Mouse (Mus musculus) urinary bladder, adult 18-20 months (tissue): ENCODE data around the gene Olfr59.

Source experiments
- DNase-seq, 2 experiments: peaks; one replicate each; pipeline ENCODE4 v3.0.0; 2022; ENCODE audit warnings: low spot score in 2 of 2, mixed read lengths in 2 of 2

The Olfr59 gene

DNA sequence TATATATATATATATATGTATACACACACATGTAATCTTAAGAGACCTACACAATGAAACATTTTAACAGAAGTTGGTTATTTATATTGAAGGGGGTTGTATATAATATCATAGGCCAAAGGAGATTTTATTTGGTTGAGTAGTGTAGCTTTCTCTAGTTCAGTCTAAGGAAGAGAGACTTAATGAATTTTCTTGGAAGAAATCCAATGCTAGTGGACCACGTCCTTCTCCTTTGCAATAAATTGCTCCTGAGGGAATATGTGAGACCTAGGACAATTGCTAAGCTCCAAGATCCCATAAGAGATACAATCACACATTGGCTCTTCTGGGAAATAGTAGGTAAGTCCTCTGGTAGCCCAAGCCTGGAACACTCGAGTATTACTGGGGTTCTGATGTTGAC, at the start of gene Olfr59:
TSS of gene Olfr59 (plus strand) at position 301 of the 400 bp plus-strand sequence.
- DNase-seq, result no peak

DNA sequence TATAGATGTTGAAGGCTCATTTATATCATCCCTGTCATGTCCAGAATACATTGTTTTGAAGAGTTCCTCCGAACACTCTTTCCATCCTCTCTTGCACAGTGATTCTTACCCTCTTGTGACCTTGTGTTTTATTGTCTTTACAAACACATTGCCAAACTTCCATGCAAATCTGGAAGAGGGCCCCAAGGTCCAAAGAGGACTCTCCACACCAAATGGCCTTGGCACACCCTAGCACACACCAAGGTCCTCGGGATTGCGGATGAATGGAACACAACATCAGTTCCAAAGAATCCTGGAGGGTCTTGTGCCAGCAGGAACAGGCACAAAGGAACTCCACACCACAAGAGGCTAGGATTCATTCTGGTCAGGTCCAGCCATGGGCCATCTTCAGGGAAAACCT, 42.3 kb upstream of the Olfr59 start:
- no peak for DNase-seq

DNA sequence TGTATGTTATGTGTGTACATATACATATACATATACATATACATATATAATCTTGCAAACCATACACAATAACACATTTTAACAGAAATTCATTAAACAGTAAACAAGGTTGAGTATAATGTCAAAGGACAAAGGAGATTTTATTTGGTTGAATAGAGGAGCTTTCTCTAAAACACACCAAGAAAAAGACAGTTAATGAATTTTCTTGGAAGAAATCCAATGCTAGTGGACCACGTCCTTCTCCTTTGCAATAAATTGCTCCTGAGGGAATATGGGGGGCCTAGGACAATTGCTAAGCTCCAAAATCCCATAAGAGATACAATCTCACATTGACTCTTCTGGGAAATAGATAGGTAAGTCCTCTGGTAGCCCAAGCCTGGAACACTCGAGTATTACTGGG, 24.0 kb upstream of the Olfr59 start, which contains the start of gene Olfr406:
TSS of gene Olfr406 (plus strand) at position 301 of the 400 bp plus-strand sequence.
- no peak for DNase-seq

DNA sequence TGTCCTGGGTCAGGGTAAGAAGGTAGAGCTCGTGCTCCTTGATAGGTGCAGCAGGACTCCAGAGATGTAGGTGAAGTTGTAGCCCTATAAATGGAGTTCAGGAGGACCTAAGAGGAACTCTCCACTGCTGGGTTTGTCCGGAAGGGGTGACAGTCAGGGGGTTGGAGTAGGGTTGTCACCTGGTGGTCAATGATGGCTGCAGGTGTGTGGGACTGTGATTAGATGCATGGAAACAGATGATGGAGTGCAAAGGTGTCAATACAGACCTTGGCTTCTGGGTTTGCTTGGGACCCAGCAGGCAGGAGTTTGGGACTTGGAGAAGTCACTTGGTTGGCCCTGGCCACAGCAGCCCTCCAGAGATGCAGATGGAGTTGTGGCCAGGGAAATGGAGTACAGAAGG, 3.7 kb downstream of the Olfr59 start:
- no peak for DNase-seq

DNA sequence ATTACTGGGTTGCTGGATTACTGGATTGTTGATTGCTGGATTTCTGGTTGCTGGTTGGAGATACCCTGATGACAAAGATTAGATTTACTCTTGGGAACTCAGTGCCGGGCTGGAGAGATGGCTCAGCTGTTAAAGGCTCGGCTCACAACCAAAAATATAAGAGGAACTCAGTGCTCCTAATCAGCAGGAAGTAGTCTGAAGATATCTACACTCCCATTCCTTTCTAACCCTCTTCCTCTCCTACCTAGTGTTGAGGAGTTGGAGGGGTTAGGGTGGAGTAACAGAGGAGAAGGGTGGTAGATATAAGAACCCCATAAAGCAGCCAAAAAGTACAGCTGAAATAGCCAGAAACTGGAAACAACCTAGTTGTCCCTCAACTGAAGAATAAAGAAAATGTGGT, 42.5 kb downstream of the Olfr59 start:
- no peak for DNase-seq

DNA sequence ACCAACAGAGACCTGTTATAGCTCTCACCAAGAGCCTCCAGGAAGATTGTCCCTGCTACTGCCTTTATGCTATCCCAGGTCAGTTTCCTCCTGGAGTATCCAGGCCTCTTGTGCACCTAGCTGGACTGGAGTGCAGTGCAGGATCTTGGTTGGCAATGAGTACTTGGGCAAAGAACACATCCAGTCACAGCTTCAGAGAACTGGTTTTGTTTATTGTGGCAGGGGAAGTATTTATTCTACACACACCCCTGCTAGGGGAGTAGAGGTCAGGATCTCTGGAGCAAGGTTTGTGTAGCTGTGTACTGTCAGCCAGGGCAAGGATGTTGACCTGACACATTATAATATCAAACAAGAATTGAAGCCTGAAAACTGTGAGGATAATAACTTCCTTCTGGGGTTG, 45.2 kb downstream of the Olfr59 start:
- DNase-seq, result no peak

DNA sequence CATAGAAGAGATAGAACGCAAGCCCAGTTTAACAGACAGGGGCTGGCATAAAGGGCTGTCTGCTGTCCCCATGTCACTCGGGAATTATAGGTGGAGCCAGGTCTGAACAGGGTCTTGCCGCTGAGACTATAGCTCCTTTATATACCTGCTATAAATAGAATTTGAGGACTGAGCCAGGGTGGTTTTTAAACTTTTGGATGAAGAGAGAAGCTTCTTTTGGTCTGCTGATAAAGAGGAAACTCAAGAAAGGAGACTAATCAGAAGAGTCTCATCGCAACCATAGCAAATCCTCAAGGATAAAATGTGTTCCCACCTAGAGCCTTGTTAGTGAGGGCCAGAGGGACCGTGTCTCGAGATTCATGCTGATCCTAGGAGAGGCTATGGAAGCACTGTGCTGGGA, 54.4 kb downstream of the Olfr59 start, which contains the start of gene Olfr410:
TSS of gene Olfr410 (minus strand) at position 101 of the 400 bp plus-strand sequence.
- no peak for DNase-seq
